Mouse (Mus musculus) testis, adult 2 months (tissue): ENCODE results near the gene Bicd1.

Experiments used
- CTCF ChIP-seq: fragments of 200-500 bp; IDR thresholded peaks from 2 replicates; pipeline ENCODE4 v1.5.1; 2012; ENCODE audit warnings: low read depth, mild to moderate bottlenecking, inconsistent platforms, low read length, moderate library complexity; ENCODE audit not compliant: control insufficient read depth, insufficient read depth, insufficient replicate concordance
- POLR2A ChIP-seq: fragments of 200-500 bp; IDR thresholded peaks from 2 replicates; pipeline ENCODE4 v1.6.1; 2012; ENCODE audit warnings: low read depth, mild to moderate bottlenecking, inconsistent platforms, low read length, moderate library complexity; ENCODE audit not compliant: control insufficient read depth

- TF ChIP-seq POLR2A (no peak), CTCF (no peak)
Measured at GRCm38 (mm10) chr6:149374986-149375457, 33.7 kb upstream of the Bicd1 start.
